Mouse (Mus musculus) intestine, embryonic 14.5 days (tissue): Measurements from ENCODE around the gene Mip. TPM values are rescaled to one million over a fixed set of nuclear protein-coding genes. Genes with fewer than 3 reads are reported as not detected.
"Not testable (repeated sequence)": the region's sequence is repeated elsewhere in the genome, so short reads cannot be mapped to it uniquely, and the experiment has no call there.

Experiments used
- ATAC-seq: fragments of 200-750 bp; cut with Nextera tagmentation; replicated peaks from 2 replicates; pipeline ENCODE4 v1.8.0; 2017; ENCODE audit warnings: low read depth, moderate number of reproducible peaks, moderate TSS enrichment, moderate library complexity; ENCODE audit not compliant: low FRiP score, low TSS enrichment
- DNase-seq: peaks from one replicate; pipeline ENCODE4 v3.0.0-alpha.2; 2018; ENCODE audit warnings: low spot score
- H3K27ac ChIP-seq: fragments of 300-500 bp; sonication (generic); 2 replicates; pipeline ENCODE4 v1.5.1; 2014; ENCODE audit warnings: low read depth, mild to moderate bottlenecking, control low read depth
- H3K27me3 ChIP-seq: fragments of 300-500 bp; sonication (generic); replicated peaks from 2 replicates; pipeline ENCODE4 v1.6.1; 2014; ENCODE audit warnings: low read length, control low read depth; ENCODE audit not compliant: control insufficient read depth, insufficient read depth
- H3K36me3 ChIP-seq: fragments of 300-500 bp; sonication (generic); 2 replicates; pipeline ENCODE4 v1.6.1; 2014; ENCODE audit warnings: low read length, control low read depth; ENCODE audit not compliant: control insufficient read depth, insufficient read depth
- H3K4me1 ChIP-seq: fragments of 300-500 bp; sonication (generic); replicated peaks from 2 replicates; pipeline ENCODE4 v1.6.1; 2014; ENCODE audit warnings: low read length, control low read depth, mixed read lengths; ENCODE audit not compliant: control insufficient read depth, insufficient read depth
- H3K4me2 ChIP-seq: fragments of 300-500 bp; sonication (generic); 2 replicates; pipeline ENCODE4 v1.6.1; 2014; ENCODE audit warnings: low read length
- H3K4me3 ChIP-seq: fragments of 300-500 bp; sonication (generic); 2 replicates; pipeline ENCODE4 v1.5.1; 2014; ENCODE audit warnings: low read depth, low read length, control low read depth, mixed read lengths
- H3K9ac ChIP-seq: fragments of 300-500 bp; sonication (generic); 2 replicates; pipeline ENCODE4 v1.6.1; 2014; ENCODE audit warnings: mild to moderate bottlenecking, low read length
- H3K9me3 ChIP-seq: fragments of 300-500 bp; sonication (generic); 2 replicates; pipeline ENCODE4 v1.6.1; 2016; ENCODE audit warnings: low read length, control low read depth; ENCODE audit not compliant: control insufficient read depth
- WGBS: fragments of 180-500 bp; shearing (Covaris S2); extraction: QIAGEN DNeasy Blood & Tissue Kit; methylation state at CpG from one replicate; pipeline ENCODE4 v1.1.7; 2014; 5-methylcytosine and 5-hydroxymethylcytosine counted together
- polyA plus RNA-seq: library from polyadenylated mRNA; unstranded; fragments of >200 nt; fragmentation: Nextera tagmentation; extraction: Ambion mirVana; gene quantifications from 2 replicates; pipeline ENCODE4 v1.2.1, GENCODE M21; 2014

Gene Mip
- polyA plus RNA-seq, 1 experiment from 2014 or later = not detected

DNA sequence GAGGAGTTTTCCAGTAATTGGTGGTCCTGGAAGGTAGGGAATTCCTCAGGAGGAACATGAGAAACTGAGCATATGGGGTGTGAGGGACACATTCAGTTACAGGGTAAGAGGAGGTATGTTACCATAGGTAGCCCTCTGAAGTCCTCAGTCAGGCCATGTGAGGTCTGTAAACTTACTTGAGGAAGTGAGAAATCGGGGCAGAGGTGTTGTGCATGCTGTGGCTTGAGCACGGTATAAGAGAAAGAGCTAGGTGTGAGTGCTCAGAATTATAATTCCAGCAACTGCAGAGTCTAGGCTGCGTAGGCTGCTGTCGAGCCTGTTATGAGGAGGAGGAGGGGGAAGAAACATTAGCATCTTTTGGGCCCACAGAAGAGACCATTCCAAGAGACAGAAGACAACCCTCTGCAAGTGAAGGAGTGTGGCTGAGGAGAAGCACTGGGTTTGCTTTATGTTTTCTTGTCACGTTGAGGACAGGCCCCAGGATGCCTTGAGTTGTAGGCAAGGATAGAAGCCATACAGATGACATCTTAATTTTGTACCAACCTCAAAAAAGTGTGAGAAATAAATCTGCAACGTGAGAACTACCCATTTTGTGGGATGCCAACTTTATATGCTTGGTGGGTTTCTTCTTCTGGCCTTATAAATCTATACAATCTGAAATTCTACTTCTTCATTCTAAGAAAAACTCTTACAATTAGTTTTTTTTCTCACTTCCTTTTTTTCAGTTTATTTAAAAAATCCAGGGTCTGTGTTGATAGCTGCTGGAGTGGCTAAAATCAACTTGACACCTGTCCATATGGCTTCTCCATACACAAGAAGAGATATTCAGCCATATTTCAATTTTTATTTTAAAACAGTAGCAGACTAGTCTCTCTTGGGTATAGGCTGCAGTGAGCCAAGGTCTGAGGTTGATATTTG lies 38.0 kb downstream of the Mip start:
- Histone ChIP-seq H3K4me2 (no peak overlapping the region), H3K4me3 (no peak overlapping the region), H3K27ac (no peak overlapping the region), H3K4me1 (no peaks in the 10 kb centered on the region), H3K27me3 (no peaks in the 10 kb centered on the region), H3K9ac (no peak overlapping the region), H3K36me3 (no peaks in the 10 kb centered on the region), H3K9me3 (no peaks in the 10 kb centered on the region)
- ATAC-seq = no peak
- DNase-seq = no peak
- WGBS = 74% methylated on average over 6 of the region's 6 CpGs

DNA sequence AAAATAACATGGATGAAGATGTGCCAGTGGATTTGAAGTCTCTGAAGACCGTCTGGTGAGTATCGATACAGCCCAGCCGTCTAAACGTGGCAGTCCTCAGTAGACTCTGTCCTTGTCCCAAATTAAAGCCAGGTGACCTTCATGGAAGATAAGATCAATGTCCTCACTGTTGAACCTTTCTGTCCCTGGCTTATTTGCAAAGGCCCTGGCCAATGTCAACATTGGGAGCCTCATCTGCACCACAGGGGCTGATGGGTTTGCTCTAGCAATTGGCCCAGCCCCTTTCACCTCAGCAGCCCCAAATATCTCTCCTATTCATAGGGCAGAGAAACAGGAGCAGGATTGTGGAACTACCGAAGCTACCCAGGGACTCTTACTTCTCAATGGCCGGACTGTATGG lies 42.7 kb downstream of the Mip start, which contains the start of gene Apof:
TSS of gene Apof (plus strand) at position 301 of the 400 bp plus-strand sequence.
- H3K9ac ChIP-seq = no peak within 1 kb of the TSS
- no peak within 1 kb of the TSS for H3K4me2 ChIP-seq
- ATAC-seq (no peak), DNase-seq (no peak)
- no peak within 1 kb of the TSS for H3K27ac ChIP-seq
- no peaks in the 10 kb centered on the region for H3K36me3 ChIP-seq
- H3K4me3 ChIP-seq = no peak within 1 kb of the TSS
- WGBS = 75% methylated on average over 6 of the region's 6 CpGs
- H3K4me1 ChIP-seq = no peaks in the 10 kb centered on the region; the same call in 1 of the 2 replicates
- H3K9me3 ChIP-seq = no peaks in the 10 kb centered on the region
- H3K27me3 ChIP-seq = no peaks in the 10 kb centered on the region

DNA sequence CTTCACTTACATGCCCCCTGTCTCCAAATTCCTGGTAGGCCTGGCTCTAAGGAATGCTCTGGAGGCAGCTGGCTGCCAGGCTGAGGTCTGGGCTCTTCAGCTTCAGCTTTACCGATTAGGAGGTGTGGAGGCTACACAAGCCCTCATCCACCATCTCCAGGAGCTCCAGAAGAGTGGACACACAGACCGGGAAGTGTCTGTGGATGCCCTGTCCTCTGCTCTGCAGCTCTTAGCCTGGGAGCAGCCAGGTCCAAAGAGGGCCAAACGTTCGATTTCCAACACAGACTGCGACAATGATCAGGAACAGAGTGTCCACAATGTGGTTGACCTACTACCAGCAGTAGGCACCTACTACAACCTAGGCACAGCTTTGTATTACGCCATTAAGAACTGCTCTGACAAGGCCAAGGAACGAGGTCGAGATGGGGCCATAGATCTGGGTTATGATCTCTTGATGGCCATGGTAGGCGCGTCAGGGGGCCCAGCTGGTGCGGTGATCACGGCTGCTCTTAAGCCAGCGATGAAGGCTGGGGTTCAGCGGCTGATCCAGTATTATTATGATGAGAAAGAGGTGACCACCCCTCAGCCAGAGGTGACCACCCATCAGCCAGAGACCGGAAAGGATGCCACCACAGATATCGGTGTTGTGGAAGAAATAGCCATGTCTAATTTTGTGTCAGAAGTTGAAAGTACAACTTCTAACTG lies 43.7 kb downstream of the Mip start:
- Histone ChIP-seq H3K4me2 (peak overlapping the region; percentile 79), H3K27me3 (no peaks in the 10 kb centered on the region), H3K9me3 (no peaks in the 10 kb centered on the region), H3K9ac (no peak overlapping the region), H3K36me3 (no peaks in the 10 kb centered on the region), H3K4me3 (peak overlapping the region; percentile 78), H3K27ac (no peak overlapping the region), H3K4me1 (no peaks in the 10 kb centered on the region; the same call in 1 of the 2 replicates)
- DNase-seq (no peak), ATAC-seq (no peak)
- 91% methylated on average over 16 of the region's 16 CpGs for WGBS

DNA sequence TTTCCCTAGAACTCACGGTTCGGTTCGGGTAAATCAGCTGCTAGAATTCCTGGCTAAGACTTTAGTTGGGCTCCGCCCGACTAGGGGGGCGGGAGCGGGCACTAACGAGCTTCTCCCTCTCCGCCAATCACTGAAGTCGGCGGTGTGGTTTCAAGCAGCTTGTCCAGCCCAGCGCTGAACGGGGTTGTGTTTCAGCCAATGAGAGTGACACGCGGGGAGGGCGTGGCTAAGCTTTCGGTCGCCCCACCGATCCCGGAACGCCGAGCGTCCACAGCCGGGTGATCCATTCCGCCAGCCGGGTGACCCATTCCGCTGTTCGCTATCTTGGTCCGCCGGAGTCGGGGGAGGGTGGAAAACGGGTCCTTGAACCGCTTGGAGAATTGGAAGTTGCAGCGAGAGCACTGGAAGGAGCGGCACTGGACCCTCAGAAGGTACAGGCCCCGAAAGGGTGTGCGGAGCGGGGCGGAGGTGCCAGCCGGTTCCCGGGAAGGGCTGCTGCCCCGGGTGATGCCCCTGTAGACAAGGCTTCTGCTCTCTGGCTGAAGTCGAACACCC lies 44.7 kb downstream of the Mip start, which contains the start of gene Stat2:
TSS of gene Stat2 (plus strand) at position 273 of the 555 bp plus-strand sequence.
- DNase-seq (peak; percentile 96), ATAC-seq (peak; percentile 100)
- H3K9me3 ChIP-seq = no peaks in the 10 kb centered on the region
- no peaks in the 10 kb centered on the region for H3K36me3 ChIP-seq
- peak within 1 kb of the TSS; percentile 74 for H3K27ac ChIP-seq
- under 1% methylated on average over 43 of the region's 43 CpGs for WGBS
- peak within 1 kb of the TSS; percentile 79 for H3K4me2 ChIP-seq
- no peaks in the 10 kb centered on the region; the same call in 1 of the 2 replicates for H3K4me1 ChIP-seq
- peak within 1 kb of the TSS; percentile 78 for H3K4me3 ChIP-seq
- H3K27me3 ChIP-seq = no peaks in the 10 kb centered on the region
- peak within 1 kb of the TSS; percentile 64 for H3K9ac ChIP-seq

DNA sequence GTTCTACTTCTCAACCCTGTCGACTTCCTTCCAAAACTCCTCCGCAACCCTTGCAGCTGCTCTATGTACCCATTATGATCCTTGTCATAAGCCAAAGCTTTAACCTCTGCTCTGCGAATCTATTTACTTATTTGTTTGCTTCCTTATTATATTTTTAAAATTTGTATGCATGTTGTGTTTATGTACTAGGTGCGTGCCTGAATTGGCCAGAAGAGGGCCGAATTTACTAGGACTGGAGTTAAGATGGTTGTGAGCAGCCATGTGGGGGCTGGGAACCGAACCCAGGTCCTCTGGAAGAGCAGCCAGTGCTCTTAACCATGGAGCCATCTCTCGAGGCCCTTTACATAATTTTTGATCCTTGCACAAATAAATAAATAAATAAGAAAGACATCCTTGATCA lies 45.2 kb downstream of the Mip start:
- Histone ChIP-seq H3K9ac (peak overlapping the region; percentile 64), H3K27ac (peak overlapping the region; percentile 74), H3K4me2 (peak overlapping the region; percentile 79), H3K36me3 (no peaks in the 10 kb centered on the region), H3K9me3 (no peaks in the 10 kb centered on the region), H3K4me3 (peak overlapping the region; percentile 78), H3K27me3 (no peaks in the 10 kb centered on the region), H3K4me1 (no peaks in the 10 kb centered on the region; the same call in 1 of the 2 replicates)
- 45% methylated on average over 7 of the region's 7 CpGs for WGBS
- DNase-seq (no peak), ATAC-seq (no peak)

DNA sequence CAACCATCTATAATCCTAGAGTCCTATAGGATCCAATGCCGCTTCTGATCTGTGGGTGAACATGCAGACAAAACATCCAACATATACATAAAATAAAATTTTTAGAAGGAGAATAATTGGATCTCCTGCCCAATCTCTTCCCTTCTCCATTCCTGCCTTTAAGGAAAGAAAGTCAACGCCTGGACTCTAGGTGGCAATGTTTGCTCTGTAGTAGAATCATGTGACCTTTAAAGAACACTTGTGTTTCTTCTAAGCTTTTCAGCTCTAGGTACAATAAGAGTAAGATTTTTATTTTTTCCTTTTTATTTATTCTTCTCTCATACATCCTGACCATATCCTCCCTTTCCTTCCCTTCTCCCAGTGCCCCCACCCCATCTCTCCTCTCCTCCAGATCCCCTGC lies 46.2 kb downstream of the Mip start:
- Histone ChIP-seq H3K4me3 (no peak overlapping the region), H3K9me3 (no peaks in the 10 kb centered on the region), H3K36me3 (peaks cover 3% of the 10 kb centered on the region; the same call in 1 of the 2 replicates), H3K27ac (no peak overlapping the region), H3K4me1 (no peaks in the 10 kb centered on the region; the same call in 1 of the 2 replicates), H3K9ac (no peak overlapping the region), H3K27me3 (no peaks in the 10 kb centered on the region), H3K4me2 (no peak overlapping the region)
- 60% methylated on average over 2 of the region's 2 CpGs for WGBS
- ATAC-seq = no peak
- DNase-seq = no peak

DNA sequence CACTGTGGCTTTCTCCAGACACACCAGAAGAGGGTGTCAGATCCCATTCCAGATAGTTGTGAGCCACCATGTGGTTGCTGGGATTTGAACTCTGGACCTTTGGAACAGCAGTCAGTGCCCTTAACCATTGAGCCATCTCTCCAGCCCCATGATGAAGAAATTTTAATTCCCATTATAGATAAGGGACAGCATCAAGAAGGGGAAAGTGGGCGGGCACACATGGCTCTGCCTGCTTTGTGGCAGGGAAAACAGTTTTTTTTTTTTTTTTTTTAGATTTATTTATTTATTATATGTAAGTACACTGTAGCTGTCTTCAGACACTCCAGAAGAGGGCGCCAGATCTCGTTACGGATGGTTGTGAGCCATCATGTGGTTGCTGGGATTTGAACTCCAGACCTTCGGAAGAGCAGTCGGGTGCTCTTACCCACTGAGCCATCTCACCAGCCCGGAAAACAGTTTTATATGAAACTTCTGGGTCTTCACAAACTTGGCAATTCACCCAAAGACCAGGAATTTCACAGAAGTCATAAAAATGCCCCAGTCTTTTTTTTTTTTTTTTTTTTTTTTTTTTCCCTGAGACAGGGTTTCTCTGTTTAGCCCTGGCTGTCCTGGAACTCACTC lies 47.3 kb downstream of the Mip start:
- ATAC-seq, H3K36me3 ChIP-seq, H3K27ac ChIP-seq, H3K4me1 ChIP-seq, DNase-seq, H3K4me3 ChIP-seq, H3K9ac ChIP-seq, H3K4me2 ChIP-seq, H3K27me3 ChIP-seq, H3K9me3 ChIP-seq: not testable (repeated sequence)
- 90% methylated on average over 4 of the region's 7 CpGs for WGBS

DNA sequence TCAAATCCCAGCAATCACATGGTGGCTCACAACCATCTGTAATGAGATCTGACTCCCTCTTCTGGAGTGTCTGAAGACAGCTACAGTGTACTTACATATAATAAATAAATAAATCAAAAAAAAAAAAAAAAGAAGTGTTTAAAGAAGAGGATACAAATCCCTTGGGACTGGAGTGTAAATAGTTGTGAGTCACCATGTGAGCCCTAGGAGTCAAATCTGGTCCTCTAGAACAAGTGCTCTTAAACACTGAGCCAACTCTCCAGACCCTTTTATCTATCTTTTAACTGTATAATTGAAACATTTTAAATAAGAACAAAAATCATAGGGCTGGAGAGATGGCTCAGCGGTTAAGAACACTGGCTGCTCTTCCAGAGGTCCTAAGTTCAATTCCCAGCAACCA lies 49.7 kb downstream of the Mip start:
- H3K9ac ChIP-seq, H3K4me3 ChIP-seq, DNase-seq, H3K27ac ChIP-seq, H3K9me3 ChIP-seq, H3K27me3 ChIP-seq, H3K4me1 ChIP-seq, ATAC-seq, H3K4me2 ChIP-seq: not testable (repeated sequence)
- WGBS = 100% methylated on average over 1 of the region's 1 CpGs
- peaks cover 17% of the 10 kb centered on the region for H3K36me3 ChIP-seq
